Mouse (Mus musculus): Measurements from ENCODE around the gene Asic2. TPM values are rescaled to one million over a fixed set of nuclear protein-coding genes. Genes with fewer than 3 reads are reported as not detected.

Gene Asic2
- polyA plus RNA-seq, 1 experiment: 54.8 TPM

DNA sequence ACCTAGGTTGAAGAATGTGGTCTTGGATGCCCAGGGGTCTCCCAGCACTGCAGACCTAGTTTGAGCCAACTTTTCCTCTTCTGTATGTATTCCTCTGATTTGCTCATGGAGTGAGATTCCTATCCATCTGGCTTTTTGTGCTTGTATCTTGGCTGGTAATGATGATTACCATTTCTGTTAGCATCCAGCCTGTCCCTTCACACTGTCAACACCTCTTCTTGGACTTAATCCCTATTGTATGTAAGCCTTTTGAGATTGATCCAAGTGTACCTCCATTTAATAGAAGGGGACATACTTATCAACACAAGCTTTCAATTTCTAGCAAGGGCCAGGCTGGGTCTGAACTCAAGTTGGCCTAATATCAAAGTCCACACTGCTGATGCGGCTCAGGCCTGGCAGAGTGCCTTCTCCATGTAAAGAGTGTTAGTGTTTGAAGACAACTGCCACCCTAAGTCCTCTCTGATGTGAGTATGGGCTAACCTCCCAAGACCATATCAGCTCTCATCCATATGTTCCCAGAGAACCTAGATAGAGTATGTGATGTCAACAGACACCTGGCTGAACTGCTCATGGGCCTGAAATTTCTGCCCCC, 479.0 kb downstream of the Asic2 start:
- no peak for DNase-seq (ENCODE audit: extremely low spot score in 1 of 2, low spot score in 1 of 2)

DNA sequence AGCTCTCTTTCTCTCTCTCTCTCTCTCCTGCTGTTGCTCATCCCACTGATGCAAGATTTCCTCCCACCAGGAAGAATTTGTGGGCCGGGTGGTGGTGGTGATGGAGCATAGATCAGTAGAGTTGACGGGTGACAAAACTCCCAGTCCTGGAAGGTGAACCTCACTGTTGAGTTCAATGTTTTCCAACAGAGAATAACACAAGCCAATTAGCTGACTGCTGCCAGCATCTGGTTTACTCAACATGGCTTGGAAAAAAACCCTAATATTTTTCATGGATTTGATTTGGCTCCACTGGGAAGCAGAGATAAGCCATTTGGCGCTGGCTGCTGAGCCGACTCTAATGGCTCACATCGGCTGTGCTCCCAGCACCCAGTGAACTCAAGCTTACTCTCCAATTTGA, 479.6 kb downstream of the Asic2 start:
- DNase-seq (ENCODE audit: extremely low spot score in 1 of 2, low spot score in 1 of 2): no peak

DNA sequence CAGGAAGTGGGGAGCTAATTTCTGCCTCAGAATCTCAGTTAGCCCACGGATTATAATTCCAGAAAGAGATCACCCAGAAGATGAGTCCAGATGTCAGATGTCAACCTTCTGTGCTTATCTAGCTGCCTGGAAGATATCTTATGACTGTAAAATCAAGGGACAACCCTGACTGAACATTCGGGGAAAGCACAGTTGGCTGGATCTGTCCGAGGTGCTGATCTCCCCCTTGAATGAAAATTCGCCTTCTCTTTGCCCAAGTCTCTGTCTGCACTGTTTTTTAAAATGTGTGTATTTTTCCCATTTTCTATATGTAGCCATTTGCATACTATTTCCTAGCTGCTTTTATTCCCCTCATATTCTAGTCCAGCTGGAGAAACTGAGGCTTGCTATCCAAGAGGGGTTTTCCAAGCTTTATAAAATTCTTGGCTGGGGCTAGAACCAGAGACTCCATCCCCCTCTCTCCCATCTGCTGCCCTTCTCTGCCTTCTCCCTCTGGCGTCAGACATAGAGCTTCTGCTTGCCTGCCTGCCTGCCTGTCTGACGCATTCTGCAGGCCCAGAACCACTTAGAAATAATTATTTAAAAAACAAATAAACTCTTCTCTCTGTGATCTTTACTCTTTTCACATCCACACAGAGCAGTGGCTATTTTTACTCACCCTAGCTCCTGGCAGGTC, 481.9 kb downstream of the Asic2 start:
- peak in 1 of 2 experiments; percentile 67 for DNase-seq (ENCODE audit: extremely low spot score in 1 of 2, low spot score in 1 of 2)

DNA sequence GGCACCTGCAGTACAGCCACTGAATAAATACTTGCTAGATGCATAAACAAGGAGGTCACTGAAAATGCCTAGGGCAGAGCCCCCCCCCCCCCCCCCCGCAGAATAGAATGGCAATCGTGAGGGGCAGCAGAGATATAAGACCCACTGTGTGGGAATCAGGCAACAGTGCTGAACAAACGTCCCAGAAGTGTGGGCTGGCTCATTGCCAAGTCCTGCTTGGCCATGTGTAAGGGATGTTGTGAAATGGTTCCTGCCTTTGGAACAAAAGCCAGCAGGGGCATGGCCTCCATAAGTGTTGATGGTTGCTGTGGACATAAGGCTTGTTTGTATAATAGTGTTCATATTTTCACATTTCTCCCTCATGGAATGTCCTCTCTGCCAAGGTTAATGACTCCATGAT, 487.1 kb downstream of the Asic2 start:
- no peak for DNase-seq (ENCODE audit: extremely low spot score in 1 of 2, low spot score in 1 of 2)

DNA sequence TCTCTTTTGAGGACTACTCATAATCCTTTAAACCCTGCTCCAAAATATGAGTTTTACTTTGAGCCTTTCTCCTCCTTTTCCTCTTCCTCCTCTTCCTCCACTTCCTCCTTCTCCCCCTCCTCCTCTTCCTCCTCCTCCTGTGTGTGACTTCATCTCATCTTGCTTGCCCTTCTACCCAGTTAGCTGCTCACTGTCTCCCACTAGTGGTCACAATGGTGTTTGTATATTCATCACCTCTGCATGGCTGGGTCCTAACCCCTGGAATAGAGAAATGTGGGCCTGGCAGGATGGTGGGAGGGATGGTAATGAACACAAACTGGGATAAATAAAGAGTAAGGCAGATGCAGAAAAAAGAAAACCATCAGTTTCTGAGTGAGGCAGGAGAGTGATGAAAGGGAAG, 492.0 kb downstream of the Asic2 start:
- peak in 1 of 2 experiments; percentile 23 for DNase-seq (ENCODE audit: extremely low spot score in 1 of 2, low spot score in 1 of 2)

DNA sequence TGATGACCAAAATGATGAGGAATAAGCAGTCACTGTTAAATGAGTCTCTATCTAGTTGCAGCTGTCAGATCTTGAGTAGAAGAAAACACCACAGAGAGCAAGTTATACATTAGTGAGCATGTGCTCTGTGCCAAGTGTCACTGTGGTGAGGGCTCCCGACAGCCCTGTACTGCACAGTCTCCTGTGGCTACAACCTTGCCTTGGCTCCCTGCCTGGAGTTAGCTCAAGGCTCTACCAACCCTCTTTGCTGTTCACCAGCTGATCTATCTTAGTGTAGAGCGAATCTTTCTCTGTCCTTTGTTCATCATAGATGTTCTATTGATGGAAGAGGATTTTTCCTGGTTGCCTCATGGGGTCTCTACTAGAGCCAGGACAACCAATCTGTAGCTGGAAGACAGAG, 494.1 kb downstream of the Asic2 start:
- no peak for DNase-seq (ENCODE audit: extremely low spot score in 1 of 2, low spot score in 1 of 2)

DNA sequence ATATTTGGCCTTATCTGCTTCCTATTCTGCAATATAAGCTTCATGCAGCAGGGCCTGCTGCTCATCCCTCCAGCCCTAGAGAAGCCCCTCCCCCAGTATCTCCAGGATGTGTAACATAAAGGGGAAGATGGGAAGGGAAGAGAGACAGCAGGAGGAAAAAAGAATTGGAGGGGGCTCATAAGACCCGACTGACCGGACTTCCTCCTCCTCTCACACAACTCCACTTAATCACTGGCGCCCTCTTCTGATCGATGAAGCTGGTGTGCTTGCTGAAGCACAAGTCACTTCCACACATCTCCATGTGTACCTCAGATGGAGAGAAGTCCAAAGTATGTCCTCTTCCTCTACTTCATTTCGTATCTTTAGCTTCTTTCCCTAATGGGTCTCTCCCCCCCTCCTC, 506.1 kb downstream of the Asic2 start:
- peak in 1 of 2 experiments; percentile 53 for DNase-seq (ENCODE audit: extremely low spot score in 1 of 2, low spot score in 1 of 2)

DNA sequence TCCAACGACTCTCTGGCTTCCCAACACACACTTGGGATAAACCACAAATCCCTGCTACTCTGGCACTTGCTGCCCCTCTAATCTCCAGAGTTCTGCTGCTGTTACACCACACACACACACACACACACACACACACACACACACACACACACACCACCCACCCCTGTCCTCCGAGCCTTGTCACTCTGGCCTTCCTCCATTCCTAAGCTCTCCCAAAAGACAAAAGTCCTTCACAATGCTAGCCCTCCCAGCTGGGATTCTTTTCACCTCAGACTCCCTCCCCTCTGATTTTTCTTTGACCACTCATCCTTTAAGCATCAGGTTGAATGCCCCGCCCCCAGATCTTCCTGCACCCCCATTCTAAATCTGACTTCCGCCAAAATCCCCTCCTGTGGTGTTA, 506.5 kb downstream of the Asic2 start:
- DNase-seq (ENCODE audit: extremely low spot score in 1 of 2, low spot score in 1 of 2): no peak

DNA sequence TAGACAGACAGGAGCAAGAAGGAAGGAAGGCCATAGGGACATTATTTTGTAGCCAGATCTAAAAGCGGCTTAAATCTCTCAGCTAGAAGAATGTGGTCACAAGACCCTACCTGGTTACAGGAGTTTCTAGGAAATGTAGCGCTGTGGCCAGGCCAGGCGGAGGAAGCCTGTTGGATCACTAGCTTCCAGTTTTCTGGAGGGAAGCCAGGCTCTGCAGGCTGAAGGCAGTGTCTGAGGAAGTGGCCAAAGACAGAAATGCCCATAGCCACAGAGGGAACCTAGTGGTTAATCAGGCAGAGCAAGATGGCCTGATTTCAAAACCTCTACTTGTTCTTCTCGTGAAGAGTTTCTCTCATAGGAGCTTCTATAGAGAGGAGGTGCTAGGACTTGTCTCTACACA, 513.3 kb downstream of the Asic2 start:
- no peak for DNase-seq (ENCODE audit: extremely low spot score in 1 of 2, low spot score in 1 of 2)

DNA sequence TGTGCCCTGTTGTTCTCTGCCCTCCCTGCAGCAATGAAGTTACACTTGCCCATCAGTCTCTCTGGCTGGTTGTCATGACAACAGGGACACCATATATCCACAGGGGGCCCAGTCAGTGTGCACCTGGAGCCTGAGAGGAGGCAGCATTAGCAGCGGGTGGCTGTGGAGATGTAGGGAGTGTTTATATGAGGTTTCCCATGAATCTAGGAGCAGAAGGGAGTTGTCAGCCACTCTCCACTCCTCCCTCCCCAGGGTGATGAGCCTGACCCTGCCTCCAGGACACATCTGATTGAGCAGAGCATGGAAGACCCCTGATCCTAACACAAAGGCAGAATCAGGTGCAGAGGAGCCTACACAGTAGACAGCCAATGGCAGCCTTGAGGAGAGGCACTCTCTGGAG, 514.1 kb downstream of the Asic2 start:
- no peak for DNase-seq (ENCODE audit: extremely low spot score in 1 of 2, low spot score in 1 of 2)

DNA sequence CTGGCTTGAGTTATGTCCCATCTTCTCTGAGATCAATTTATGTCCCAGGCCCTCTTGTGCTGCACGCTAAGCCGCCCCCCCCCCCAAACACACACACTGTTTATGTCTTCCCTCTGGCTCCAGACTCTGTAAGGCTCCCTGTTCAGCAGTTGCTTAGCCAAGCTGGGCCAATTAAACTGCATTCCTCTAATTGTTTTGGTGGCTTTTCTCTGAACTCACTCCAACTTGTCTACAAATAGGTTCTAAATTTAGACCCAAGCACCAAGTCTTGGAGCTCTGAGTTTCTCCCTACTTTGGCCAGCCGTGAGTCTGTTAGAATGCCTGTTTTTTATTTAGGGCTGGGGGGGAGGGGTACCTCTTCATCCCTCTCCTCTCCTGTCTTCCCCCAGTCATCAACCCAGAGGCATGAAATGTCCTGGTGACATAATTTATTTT, 519.0 kb downstream of the Asic2 start:
- DNase-seq (ENCODE audit: extremely low spot score in 1 of 2, low spot score in 1 of 2): peak in 1 of 2 experiments; percentile 33

DNA sequence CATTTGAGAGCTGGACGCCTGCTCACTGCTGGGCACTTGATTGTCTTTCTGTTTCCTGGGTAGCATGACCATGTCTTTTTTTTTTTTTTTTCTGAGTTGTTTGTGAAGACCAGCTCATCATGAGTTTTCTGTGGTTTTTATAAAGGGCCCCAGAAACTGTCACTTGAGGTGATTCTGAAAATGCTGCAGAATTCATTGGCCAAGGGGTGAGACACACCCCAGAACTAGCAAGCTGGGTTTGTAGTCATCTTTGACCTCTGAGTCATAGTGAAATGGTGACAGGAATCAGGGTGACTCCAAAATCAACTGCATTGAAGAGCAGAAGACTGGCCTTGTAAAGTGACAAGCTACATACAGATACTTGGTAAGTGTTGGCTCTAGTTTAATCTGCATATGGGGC, 521.9 kb downstream of the Asic2 start:
- DNase-seq (ENCODE audit: extremely low spot score in 1 of 2, low spot score in 1 of 2): no peak

DNA sequence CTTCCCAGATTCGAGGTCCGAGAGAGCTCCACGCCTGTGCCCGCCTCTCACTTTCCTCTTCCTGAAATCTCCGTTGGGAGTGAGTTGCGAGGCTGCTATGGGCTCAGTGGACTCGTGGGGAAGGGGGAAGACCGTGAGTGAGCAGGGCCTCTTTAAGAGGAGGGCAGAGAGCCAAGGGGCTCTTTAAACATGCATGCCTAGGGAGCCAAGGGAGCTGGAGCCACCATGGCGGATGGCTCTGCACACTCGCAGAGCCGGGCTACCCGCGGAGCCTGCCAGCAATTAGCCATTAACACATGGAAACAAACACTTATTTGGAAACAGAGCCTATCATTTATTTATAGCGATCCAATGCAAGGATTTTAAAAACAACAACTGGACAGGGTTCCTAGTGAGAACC, 541.4 kb downstream of the Asic2 start:
- no peak for DNase-seq (ENCODE audit: extremely low spot score in 1 of 2, low spot score in 1 of 2)

DNA sequence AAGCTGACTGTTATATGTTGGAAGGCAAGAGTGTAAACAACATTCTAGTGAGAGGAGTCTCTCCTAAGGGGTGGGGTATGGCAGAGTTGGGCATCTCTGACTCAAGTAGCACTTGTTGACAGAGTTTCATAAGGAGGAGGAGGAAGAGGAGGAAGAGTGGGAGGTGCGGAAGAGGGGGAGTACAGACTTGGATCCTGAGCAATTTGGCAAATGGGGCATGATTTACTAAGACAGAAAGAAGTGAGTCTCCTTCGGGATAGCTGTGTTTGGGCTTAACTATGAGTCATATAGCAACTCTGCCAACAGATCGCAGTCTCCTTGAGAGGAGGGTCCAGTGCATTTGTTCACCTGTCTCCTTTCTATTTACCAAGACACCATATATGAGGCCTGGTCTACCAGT, 549.1 kb downstream of the Asic2 start:
- peak; percentile 7 to 49 for DNase-seq (ENCODE audit: extremely low spot score in 1 of 2, low spot score in 1 of 2)

DNA sequence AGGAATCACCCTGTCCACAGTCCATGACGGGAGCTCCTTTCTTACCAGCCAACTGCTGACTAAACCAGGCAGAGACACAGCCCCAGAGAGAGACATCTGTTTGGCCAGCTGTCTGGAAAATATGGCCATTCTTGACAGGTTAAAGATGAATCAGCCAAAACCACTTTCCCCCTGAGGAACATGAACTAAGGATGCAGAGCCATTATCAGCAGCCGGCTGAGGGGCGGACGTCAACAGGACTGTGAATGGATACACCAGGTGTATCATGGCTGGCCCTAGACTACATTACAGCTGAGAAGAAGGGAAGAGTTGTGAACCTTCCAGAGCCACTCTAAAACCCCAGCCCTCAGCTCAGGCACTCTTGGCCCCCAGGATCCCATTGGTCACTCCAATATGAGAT, 550.2 kb downstream of the Asic2 start:
- DNase-seq (ENCODE audit: extremely low spot score in 1 of 2, low spot score in 1 of 2): no peak

DNA sequence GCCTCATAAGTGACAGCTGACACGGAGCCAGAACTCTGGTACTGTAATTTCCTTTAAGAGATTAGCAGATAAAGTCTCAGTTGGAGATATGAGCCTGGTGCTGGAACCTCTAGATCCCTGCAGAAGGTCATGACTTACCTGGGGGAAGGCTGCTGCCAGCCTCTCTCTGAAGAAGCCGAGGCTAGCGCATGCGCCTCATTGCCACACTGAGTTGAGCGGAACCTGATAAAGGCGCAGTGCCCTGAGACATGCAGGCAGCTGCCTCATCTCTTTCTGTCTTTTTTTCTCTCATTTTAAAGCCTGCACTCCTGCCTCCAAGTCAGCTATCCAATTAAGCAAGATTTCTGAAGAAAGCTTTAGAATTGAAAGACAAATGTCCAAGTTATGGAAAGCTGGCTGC, 551.9 kb downstream of the Asic2 start:
- DNase-seq (ENCODE audit: extremely low spot score in 1 of 2, low spot score in 1 of 2): no peak

DNA sequence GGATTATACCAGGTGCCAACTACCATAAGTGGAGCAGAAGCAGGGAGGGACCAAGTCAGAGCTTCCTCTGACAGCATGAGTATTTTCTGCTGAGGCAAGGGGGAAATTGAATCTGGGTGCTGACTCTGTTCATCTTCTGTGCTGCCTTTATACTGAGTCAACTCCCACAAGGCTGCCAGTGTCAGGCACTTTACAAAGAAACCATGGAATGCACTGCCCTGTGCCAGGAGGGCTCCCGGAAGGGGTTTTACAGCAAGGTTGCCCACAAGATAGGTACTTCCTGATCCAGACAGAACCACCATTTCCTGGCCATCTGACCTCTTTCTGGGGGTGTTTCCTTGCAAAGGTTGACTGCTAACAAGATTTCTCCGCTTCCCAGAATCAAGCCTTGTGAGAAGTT, 553.7 kb downstream of the Asic2 start:
- no peak for DNase-seq (ENCODE audit: extremely low spot score in 1 of 2, low spot score in 1 of 2)

DNA sequence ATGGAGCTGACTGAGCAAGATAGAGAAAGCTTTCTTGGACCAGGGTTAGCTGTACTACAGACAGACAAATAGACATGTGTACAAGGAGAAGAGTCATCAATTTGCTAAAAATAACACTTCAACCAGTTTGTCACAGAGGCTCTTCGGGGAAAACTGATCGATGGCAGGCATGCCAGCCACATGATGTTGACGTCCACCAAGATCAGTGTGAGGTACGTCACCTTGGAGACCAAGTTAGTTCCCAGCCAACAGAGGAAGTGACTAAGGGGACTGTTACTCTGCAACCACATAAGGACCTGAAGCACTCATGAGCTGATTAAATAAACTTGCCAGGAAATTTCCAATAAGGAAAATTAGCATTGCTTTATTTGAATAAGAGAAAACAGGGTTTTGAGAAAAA, 557.0 kb downstream of the Asic2 start:
- no peak for DNase-seq (ENCODE audit: extremely low spot score in 1 of 2, low spot score in 1 of 2)

DNA sequence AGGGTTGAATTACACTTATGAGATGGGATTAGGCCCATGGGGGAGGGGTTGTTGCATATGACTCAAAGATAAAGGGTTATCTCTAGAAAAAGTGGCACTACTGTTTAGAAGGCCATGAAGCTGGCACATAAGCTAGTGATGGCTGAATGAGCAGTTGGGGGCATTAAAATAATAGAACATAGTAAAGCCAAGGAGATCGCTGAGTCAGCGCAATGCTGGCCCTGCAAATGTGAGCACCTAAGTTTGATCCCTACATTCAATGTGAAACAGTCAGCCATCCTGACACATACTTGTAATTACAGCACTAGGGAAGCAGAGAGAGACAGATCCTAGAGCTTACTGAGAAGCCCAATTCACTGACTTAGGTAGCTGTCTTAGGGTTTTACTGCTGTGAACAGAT, 562.3 kb downstream of the Asic2 start:
- DNase-seq (ENCODE audit: extremely low spot score in 1 of 2, low spot score in 1 of 2): no peak

DNA sequence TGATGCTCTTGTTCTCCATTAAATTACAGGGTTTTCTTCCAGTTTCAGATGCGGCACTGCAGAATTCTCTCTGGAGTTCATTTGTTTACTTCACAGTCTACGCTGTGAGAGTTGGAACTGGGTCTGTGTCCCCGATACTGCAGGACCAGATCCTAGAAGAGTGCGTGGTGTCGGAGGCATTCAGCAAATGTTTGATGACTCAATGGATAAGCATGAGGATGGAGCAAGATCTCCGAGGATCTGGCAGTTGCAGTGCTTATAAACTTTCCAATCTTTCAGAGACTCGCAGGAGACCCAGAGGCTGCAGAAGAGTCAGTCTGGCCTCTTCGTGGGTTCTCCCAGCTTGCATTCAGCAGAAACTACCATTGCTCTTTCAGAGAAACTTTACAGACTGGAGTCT, 566.0 kb downstream of the Asic2 start:
- no peak for DNase-seq (ENCODE audit: extremely low spot score in 1 of 2, low spot score in 1 of 2)

DNA sequence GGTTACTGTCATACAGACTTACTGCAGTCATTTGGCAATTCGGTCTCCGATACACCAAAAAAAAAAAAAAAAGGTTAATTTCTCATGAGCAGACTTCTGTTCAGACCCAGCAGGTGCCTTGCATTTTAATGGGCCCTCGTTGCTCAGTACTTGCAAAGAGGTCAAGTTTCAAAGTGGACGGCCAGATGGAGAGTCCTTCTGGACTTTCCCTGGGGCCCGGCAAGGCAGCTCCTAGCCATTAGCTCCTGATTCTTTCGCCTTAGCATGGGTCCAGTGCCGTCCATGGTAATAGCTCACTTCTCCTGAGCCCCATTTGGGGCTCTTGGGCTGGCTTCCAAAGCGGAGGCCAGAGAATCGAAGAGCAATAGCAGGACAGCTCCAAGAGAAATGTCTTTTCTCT, 575.4 kb downstream of the Asic2 start:
- no peak for DNase-seq (ENCODE audit: extremely low spot score in 1 of 2, low spot score in 1 of 2)

DNA sequence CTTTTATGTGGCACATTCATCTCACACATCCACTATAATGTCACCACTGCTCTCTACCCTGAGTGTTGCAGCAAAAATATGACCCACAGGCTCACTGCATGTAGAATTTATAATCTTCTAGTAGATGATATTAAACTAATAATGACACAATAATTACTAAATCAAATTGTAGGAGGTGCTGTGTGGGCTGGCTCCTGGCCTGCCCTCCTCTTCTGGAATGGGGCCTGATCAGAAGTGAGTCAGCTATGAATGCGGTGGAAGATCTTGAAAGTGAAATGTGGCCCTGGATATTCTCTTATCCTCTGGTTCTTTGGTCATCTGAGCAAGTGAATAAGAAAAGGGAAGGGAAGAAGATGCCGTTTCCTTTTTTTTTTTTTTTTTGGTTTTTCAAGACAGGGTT, 582.1 kb downstream of the Asic2 start:
- no peak for DNase-seq (ENCODE audit: extremely low spot score in 1 of 2, low spot score in 1 of 2)

DNA sequence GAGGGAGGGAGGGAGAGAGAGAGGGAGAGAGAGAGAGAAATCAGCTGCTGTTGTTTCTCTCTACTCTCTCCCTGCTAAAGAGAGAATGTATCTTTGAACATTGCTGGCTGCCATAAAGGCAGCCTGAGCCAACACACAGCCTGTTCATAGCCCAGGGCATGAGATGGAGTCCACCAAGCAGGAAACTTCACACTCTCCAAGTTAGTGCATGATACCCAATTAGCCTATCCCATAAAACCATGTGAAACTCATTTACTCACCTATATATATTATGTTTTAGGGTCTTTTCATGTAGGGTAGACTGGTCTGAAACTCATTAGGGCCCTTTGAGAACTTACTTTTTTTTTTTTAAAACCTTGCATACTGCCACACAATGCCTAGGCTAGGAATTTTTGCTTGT, 582.7 kb downstream of the Asic2 start:
- no peak for DNase-seq (ENCODE audit: extremely low spot score in 1 of 2, low spot score in 1 of 2)

Measured in frontal cortex, adult 2 months (tissue).